Mouse (Mus musculus): ENCODE measurements around the gene Ube3b.

GRCm38 (mm10) chr5:114412361-114412998 is 32.1 kb downstream of the Ube3b start:
- TF ChIP-seq CTCF (IDR thresholded peaks at IDR 0.05; ENCODE audit: low read depth, low read length) (no peak), POLR2A (IDR thresholded peaks at IDR 0.05; ENCODE audit: insufficient read depth, low read length) (no peak), EP300 (IDR thresholded peaks at IDR 0.05; ENCODE audit: insufficient read depth, low read depth, low read length) (no peak)
